Mouse (Mus musculus) heart, embryonic 14.5 days (tissue): Measurements from ENCODE around the gene Tmpo. TPM values are rescaled to one million over a fixed set of nuclear protein-coding genes. Genes with fewer than 3 reads are reported as not detected.

ENCODE experiments used
- ATAC-seq: fragments of 200-750 bp; cut with Nextera tagmentation; 2 replicates; pipeline ENCODE4 v1.8.0; 2017; ENCODE audit warnings: low read depth, moderate TSS enrichment; ENCODE audit not compliant: insufficient number of reproducible peaks, insufficient read depth, low FRiP score
- H3K27ac ChIP-seq, 2 experiments: fragments of 200-500 bp in 1 of 2; fragments of 300-500 bp in 1 of 2; sonication (generic) in 1 of 2; replicated peaks in 1 of 2; 2 replicates each; pipeline ENCODE4 v1.5.1; 2012 to 2014; ENCODE audit warnings: low read depth in 2 of 2, low read length in 2 of 2, control low read depth in 1 of 2, mild to moderate bottlenecking in 1 of 2, mixed read lengths in 1 of 2; ENCODE audit not compliant: control insufficient read depth in 1 of 2, insufficient read depth in 1 of 2
- H3K27me3 ChIP-seq: fragments of 300-500 bp; sonication (generic); 2 replicates; pipeline ENCODE4 v1.6.1; 2014; ENCODE audit warnings: mild to moderate bottlenecking, low read length, control low read depth; ENCODE audit not compliant: control insufficient read depth, insufficient read depth
- H3K36me3 ChIP-seq: fragments of 300-500 bp; sonication (generic); 2 replicates; pipeline ENCODE4 v1.6.1; 2014; ENCODE audit warnings: mild to moderate bottlenecking, control low read depth, low read length, mixed read lengths; ENCODE audit not compliant: control insufficient read depth, insufficient read depth
- H3K4me1 ChIP-seq, 2 experiments: fragments of 200-500 bp in 1 of 2; fragments of 300-500 bp in 1 of 2; sonication (generic) in 1 of 2; 2 replicates each; pipeline ENCODE4 v1.6.1; 2012 to 2014; ENCODE audit warnings: low read length in 2 of 2, control low read depth in 1 of 2, mixed read lengths in 1 of 2; ENCODE audit not compliant: control insufficient read depth in 2 of 2, insufficient read depth in 2 of 2
- H3K4me2 ChIP-seq: fragments of 300-500 bp; sonication (generic); 2 replicates; pipeline ENCODE4 v1.6.1; 2014; ENCODE audit warnings: mild to moderate bottlenecking, low read length
- H3K4me3 ChIP-seq, 2 experiments: fragments of 200-500 bp in 1 of 2; fragments of 300-500 bp in 1 of 2; sonication (generic) in 1 of 2; 2 replicates each; pipeline ENCODE4 v1.5.1; 2012 to 2014; ENCODE audit warnings: low read length in 2 of 2, mild to moderate bottlenecking in 2 of 2, control low read depth in 1 of 2, low read depth in 1 of 2, moderate library complexity in 1 of 2; ENCODE audit not compliant: control insufficient read depth in 1 of 2, insufficient read depth in 1 of 2
- H3K9ac ChIP-seq: fragments of 300-500 bp; sonication (generic); 2 replicates; pipeline ENCODE4 v1.6.1; 2014; ENCODE audit warnings: mild to moderate bottlenecking, low read length
- H3K9me3 ChIP-seq: fragments of 300-500 bp; sonication (generic); 2 replicates; pipeline ENCODE4 v1.6.1; 2016; ENCODE audit warnings: low read length, control low read depth; ENCODE audit not compliant: control insufficient read depth
- WGBS: fragments of 180-500 bp; shearing (Covaris S2); extraction: QIAGEN DNeasy Blood & Tissue Kit; methylation state at CpG from one replicate; pipeline ENCODE4 v1.1.7; 2014; 5-methylcytosine and 5-hydroxymethylcytosine counted together
- polyA plus RNA-seq: library from polyadenylated mRNA; unstranded; fragments of >200 nt; fragmentation: Nextera tagmentation; extraction: Ambion mirVana; gene quantifications from 2 replicates; pipeline ENCODE4 v1.2.1, GENCODE M21; 2014

Gene Tmpo
- polyA plus RNA-seq, 1 experiment from 2014 or later: 181 TPM

GRCm38 (mm10) chr10:91177201-91177600 is 3.9 kb downstream of the Tmpo start:
- peaks cover 7 to 17% of the 10 kb centered on the region in 2 experiments for H3K4me1 ChIP-seq
- H3K9ac ChIP-seq: no peak overlapping the region
- H3K9me3 ChIP-seq: no peaks in the 10 kb centered on the region
- no peak overlapping the region for H3K4me3 ChIP-seq
- no peaks in the 10 kb centered on the region for H3K36me3 ChIP-seq
- ATAC-seq: no peak
- 20% methylated on average over 3 of the region's 4 CpGs for WGBS
- H3K4me2 ChIP-seq: no peak overlapping the region
- peak overlapping the region in 1 of 2 experiments; percentile 35; a peak in 1 of 4 replicates for H3K27ac ChIP-seq
- H3K27me3 ChIP-seq: no peaks in the 10 kb centered on the region

GRCm38 (mm10) chr10:91172329-91173100 is 8.6 kb downstream of the Tmpo start:
- Histone ChIP-seq H3K9ac (peak overlapping the region; percentile 84), H3K27ac (peak overlapping the region; percentile 96 to 98), H3K36me3 (no peaks in the 10 kb centered on the region; the same call in 1 of the 2 replicates), H3K4me3 (peak overlapping the region in 1 of 2 experiments; percentile 95; a peak in 3 of 4 replicates), H3K27me3 (no peaks in the 10 kb centered on the region), H3K4me2 (peak overlapping the region; percentile 68), H3K9me3 (no peaks in the 10 kb centered on the region), H3K4me1 (peaks cover 12 to 23% of the 10 kb centered on the region in 2 experiments)
- WGBS: 82% methylated on average over 14 of the region's 14 CpGs
- no peak for ATAC-seq

- peaks cover 12 to 24% of the 10 kb centered on the region in 2 experiments; a peak in 3 of 4 replicates for H3K4me1 ChIP-seq
- peak overlapping the region; percentile 97 to 98 for H3K27ac ChIP-seq
- no peaks in the 10 kb centered on the region; the same call in 1 of the 2 replicates for H3K36me3 ChIP-seq
- ATAC-seq: peak; percentile 95
- WGBS: under 1% methylated on average over 67 of the region's 68 CpGs
- peak overlapping the region; percentile 95 for H3K4me3 ChIP-seq
- H3K9me3 ChIP-seq: no peaks in the 10 kb centered on the region
- H3K4me2 ChIP-seq: peak overlapping the region; percentile 68
- H3K27me3 ChIP-seq: no peaks in the 10 kb centered on the region
- H3K9ac ChIP-seq: peak overlapping the region; percentile 100
These were observed 9.4 kb downstream of the Tmpo start for GRCm38 (mm10) chr10:91171455-91172328.

- H3K27me3 ChIP-seq: no peaks in the 10 kb centered on the region
- H3K4me3 ChIP-seq: peak overlapping the region; percentile 95
- ATAC-seq: peak; percentile 31
- H3K9ac ChIP-seq: peak overlapping the region; percentile 100
- 1% methylated on average over 57 of the region's 59 CpGs for WGBS
- H3K4me2 ChIP-seq: peak overlapping the region; percentile 68
- H3K4me1 ChIP-seq: peaks cover 12 to 29% of the 10 kb centered on the region in 2 experiments; a peak in 3 of 4 replicates
- peak overlapping the region; percentile 97 to 98 for H3K27ac ChIP-seq
- H3K9me3 ChIP-seq: no peaks in the 10 kb centered on the region
- H3K36me3 ChIP-seq: no peaks in the 10 kb centered on the region; the same call in 1 of the 2 replicates
These were observed 10.1 kb downstream of the Tmpo start for GRCm38 (mm10) chr10:91171041-91171440.

- H3K9ac ChIP-seq: peak overlapping the region; percentile 100
- H3K4me1 ChIP-seq: peaks cover 12 to 29% of the 10 kb centered on the region in 2 experiments; a peak in 3 of 4 replicates
- H3K4me3 ChIP-seq: peak overlapping the region; percentile 95
- H3K9me3 ChIP-seq: no peaks in the 10 kb centered on the region
- H3K4me2 ChIP-seq: peak overlapping the region; percentile 68
- no peaks in the 10 kb centered on the region for H3K27me3 ChIP-seq
- H3K27ac ChIP-seq: peak overlapping the region; percentile 97 to 98
- under 1% methylated on average over 44 of the region's 50 CpGs for WGBS
- peaks cover 4% of the 10 kb centered on the region for H3K36me3 ChIP-seq
- peak; percentile 40; the same call in 1 of the 2 replicates for ATAC-seq
These were observed 10.8 kb downstream of the Tmpo start for GRCm38 (mm10) chr10:91170143-91170941.

GRCm38 (mm10) chr10:91169414-91170065 is 11.6 kb downstream of the Tmpo start:
- Histone ChIP-seq H3K4me2 (peak overlapping the region; percentile 68), H3K4me3 (peak overlapping the region; percentile 95), H3K27ac (peak overlapping the region in 1 of 2 experiments; percentile 98; a peak in 2 of 4 replicates), H3K36me3 (peaks cover 12% of the 10 kb centered on the region), H3K9me3 (no peaks in the 10 kb centered on the region), H3K4me1 (peaks cover 12 to 29% of the 10 kb centered on the region in 2 experiments; a peak in 3 of 4 replicates), H3K27me3 (no peaks in the 10 kb centered on the region), H3K9ac (peak overlapping the region; percentile 100)
- WGBS: 31% methylated on average over 17 of the region's 17 CpGs
- ATAC-seq: no peak
